Mouse (Mus musculus) C2C12 (cell line): ENCODE measurements around the gene Pigh.

Source experiments
- CEBPB ChIP-seq: IDR thresholded peaks from one replicate; pipeline ENCODE4 v1.6.1; 2011; ENCODE audit warnings: low read depth, mild to moderate bottlenecking, control low read depth, moderate library complexity
- CTCF ChIP-seq: IDR thresholded peaks from one replicate; pipeline ENCODE4 v1.5.1; 2011; ENCODE audit not compliant: control insufficient read depth, insufficient read depth, insufficient read length
- FOSL1 ChIP-seq: IDR thresholded peaks from one replicate; pipeline ENCODE4 v1.8.0; 2011; ENCODE audit warnings: mild to moderate bottlenecking, low read length; ENCODE audit not compliant: poor library complexity, insufficient read depth, severe bottlenecking
- MAX ChIP-seq: IDR thresholded peaks from one replicate; pipeline ENCODE4 v1.6.1; 2011; ENCODE audit warnings: mild to moderate bottlenecking, control low read depth
- MYOD1 ChIP-seq: IDR thresholded peaks from one replicate; pipeline ENCODE4 v1.6.1; 2011; ENCODE audit warnings: low read depth; ENCODE audit not compliant: control insufficient read depth, insufficient read length
- MYOG ChIP-seq: IDR thresholded peaks from one replicate; pipeline ENCODE4 v1.6.1; 2011; ENCODE audit not compliant: control insufficient read depth, insufficient read length; ENCODE audit errors: extremely low read depth
- USF1 ChIP-seq: IDR thresholded peaks from one replicate; pipeline ENCODE4 v1.6.1; 2011; ENCODE audit warnings: low read depth, mild to moderate bottlenecking, control low read depth, moderate library complexity

DNA sequence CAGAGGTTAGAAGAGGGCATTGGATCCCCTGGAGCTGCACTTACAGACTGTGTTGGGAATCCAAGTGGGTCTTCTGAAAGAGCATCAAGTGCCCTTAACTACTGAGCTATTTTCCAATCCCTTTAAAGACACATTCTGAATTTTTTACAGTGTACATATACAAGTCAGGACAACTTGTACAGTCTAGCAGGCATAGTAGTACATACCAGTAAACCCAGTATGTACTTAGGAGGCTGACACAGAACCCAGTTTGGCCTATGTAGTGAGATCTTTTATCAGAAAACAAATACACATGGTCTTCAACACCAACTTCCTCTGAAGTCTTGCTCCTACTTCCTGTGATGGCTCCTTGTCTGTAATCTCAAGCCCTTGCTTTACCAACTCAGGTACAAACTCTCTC is 49.5 kb upstream of the Pigh start:
- no peak for TF ChIP-seq CTCF
- no peak for TF ChIP-seq CEBPB
- no peak for TF ChIP-seq MYOD1
- TF ChIP-seq MAX, result no peak
- TF ChIP-seq MYOG, result no peak
- TF ChIP-seq FOSL1, result no peak
- TF ChIP-seq USF1, result no peak
